Mouse (Mus musculus) lung, postnatal 0 days (tissue): ENCODE results near the gene Adk.

Experiments used
- CTCF ChIP-seq: IDR thresholded peaks from 2 replicates; pipeline ENCODE4 v1.5.1; 2016; ENCODE audit warnings: antibody characterized with exemption, mild to moderate bottlenecking
- EP300 ChIP-seq: IDR thresholded peaks from 2 replicates; pipeline ENCODE4 v1.6.1; 2016; ENCODE audit warnings: antibody characterized with exemption, mild to moderate bottlenecking, control low read depth

DNA sequence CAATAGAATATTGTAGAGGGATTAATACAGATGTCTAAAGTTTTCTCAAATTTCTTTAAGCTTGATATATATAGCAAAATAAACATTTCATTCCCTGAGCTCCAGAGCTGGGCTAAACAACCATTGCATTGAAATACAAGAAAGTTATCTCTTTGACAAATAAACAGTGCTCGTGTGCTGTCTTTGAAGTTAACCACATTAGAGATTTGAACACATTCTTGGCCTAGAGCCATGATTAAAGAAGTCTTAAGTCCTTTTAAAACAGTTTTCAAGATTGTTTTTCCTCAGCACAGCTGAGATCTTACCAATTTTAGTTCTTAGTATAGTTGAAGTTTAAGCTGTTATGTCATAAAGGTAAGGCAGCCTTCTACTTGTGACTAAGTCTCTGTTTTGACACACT lies 11.9 kb downstream of the Adk start:
- TF ChIP-seq EP300 (peak; percentile 79), CTCF (no peak)
